Mouse (Mus musculus) embryonic fibroblast, embryonic 13.5 days (primary cell): ENCODE measurements around the gene Fxyd6. TPM values are rescaled to one million over a fixed set of nuclear protein-coding genes. Genes with fewer than 3 reads are reported as not detected.

ENCODE experiments used
- H3K27ac ChIP-seq: 2 replicates; pipeline ENCODE4 v1.5.1; 2012; ENCODE audit warnings: low read length, control low read depth, inconsistent platforms; ENCODE audit not compliant: insufficient read depth
- H3K4me1 ChIP-seq: 2 replicates; pipeline ENCODE4 v1.6.1; 2011; ENCODE audit warnings: low read length; ENCODE audit not compliant: control insufficient read depth, insufficient read depth
- H3K4me3 ChIP-seq: 2 replicates; pipeline ENCODE4 v1.5.1; 2011; ENCODE audit warnings: mild to moderate bottlenecking, control low read depth, low read length; ENCODE audit not compliant: insufficient read depth
- CTCF ChIP-seq: IDR thresholded peaks from 2 replicates; pipeline ENCODE4 v1.5.1; 2011; ENCODE audit warnings: mild to moderate bottlenecking, control low read depth, low read length, moderate library complexity, borderline replicate concordance; ENCODE audit not compliant: insufficient read depth
- POLR2A ChIP-seq: IDR thresholded peaks from 2 replicates; pipeline ENCODE4 v1.6.1; 2011; ENCODE audit warnings: low read depth, mild to moderate bottlenecking, control low read depth, low read length, moderate library complexity
- polyA plus RNA-seq: library from polyadenylated mRNA; stranded (reverse); fragments of >200 nt; gene quantifications from 2 replicates; pipeline ENCODE4 v1.2.4, GENCODE M21; 2011; ENCODE audit warnings: low read depth; ENCODE audit not compliant: missing spikeins, insufficient read length

The Fxyd6 gene
- polyA plus RNA-seq, 1 experiment: 20.6 TPM

DNA sequence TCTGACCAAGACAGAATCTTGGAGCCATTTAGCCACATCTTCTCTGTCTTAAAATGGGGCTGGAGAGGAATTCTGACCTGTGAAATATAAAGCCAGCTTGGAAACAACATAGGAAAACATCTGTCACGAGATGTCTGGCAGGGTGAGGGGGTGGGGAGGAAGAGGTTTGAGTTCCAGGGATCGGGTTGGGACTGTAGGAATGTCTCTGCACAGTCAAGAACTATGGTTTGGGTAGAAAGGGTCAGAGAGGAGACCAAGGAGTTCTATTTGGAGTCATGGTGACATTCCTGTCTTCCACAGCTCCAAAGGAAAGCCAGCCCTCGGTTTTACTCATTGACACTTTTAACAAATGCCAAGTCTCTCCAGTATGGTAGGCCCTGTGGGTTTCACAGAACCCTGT lies 3.9 kb downstream of the Fxyd6 start:
- Histone ChIP-seq H3K4me1 (no peaks in the 10 kb centered on the region), H3K27ac (no peak overlapping the region), H3K4me3 (no peak overlapping the region)
- no peak for TF ChIP-seq CTCF
- TF ChIP-seq POLR2A: no peak

DNA sequence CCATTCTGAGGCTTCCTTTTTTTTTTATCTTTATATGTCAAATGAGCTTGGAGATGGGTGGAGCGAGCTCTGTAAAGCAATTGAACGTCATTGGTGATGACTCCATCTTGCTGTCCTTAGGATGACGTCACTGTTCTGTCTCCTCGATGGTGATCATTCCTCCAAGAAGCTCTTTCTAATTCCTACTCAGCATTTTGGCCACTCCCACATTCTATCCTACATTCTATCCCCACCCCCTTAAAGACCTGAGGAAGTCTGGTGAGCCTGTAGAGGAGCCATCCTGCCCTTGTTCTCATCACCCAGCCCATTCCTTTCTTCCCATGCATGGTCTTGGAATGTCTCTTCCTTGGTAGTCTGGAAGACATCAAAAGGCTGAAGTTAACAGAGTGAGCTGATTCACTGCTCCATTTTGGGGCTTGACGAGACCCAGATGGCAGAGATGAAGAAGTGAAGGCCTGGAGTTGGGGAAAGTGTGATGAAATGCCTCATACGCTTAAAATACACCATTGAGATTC lies 5.1 kb downstream of the Fxyd6 start:
- H3K4me1 ChIP-seq: no peaks in the 10 kb centered on the region
- no peak overlapping the region for H3K4me3 ChIP-seq
- TF ChIP-seq CTCF: no peak
- no peak overlapping the region for H3K27ac ChIP-seq

DNA sequence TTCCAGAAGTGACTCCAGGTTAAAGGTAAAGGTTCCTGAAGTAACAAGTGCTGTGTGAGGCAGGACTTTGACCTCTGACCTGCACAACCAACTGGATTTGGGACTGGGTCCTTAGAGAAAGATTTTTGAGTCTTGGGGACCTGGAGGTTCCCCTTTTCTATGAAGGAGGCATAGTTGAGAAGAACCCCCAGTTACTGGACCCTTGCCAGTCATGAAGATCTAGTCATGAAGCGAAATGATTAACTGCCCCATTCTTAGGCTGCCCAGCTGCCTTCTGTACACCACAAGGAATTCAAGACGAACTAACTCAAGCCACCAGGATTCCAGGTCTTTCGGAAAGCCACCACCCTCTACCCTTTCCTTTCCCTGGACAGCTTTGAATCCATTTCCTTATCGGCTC lies 6.4 kb downstream of the Fxyd6 start:
- TF ChIP-seq POLR2A (no peak), CTCF (no peak)
- H3K4me3 ChIP-seq: no peak overlapping the region
- H3K27ac ChIP-seq: no peak overlapping the region
- no peaks in the 10 kb centered on the region for H3K4me1 ChIP-seq

DNA sequence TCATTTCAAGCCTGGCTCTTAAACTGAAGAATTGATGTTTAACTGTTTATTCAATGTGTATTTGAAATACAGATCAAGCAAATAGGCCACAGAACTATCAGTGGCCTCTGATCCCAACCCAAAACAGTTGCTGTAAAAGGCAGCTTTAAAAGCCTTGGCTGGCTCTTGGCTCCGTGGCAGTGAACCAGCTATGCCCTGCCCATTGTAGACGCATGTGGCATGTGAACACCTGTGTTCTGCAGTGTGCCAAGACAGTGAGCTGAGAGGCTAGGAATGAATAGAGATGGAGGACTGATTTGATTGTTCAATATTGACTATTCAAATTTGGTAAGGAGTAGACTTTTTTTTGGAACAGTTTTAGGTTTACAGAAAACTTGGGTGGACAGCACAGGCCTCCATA lies 6.9 kb downstream of the Fxyd6 start:
- no peak for TF ChIP-seq POLR2A
- TF ChIP-seq CTCF: no peak
- Histone ChIP-seq H3K27ac (no peak overlapping the region), H3K4me1 (no peaks in the 10 kb centered on the region), H3K4me3 (no peak overlapping the region)

DNA sequence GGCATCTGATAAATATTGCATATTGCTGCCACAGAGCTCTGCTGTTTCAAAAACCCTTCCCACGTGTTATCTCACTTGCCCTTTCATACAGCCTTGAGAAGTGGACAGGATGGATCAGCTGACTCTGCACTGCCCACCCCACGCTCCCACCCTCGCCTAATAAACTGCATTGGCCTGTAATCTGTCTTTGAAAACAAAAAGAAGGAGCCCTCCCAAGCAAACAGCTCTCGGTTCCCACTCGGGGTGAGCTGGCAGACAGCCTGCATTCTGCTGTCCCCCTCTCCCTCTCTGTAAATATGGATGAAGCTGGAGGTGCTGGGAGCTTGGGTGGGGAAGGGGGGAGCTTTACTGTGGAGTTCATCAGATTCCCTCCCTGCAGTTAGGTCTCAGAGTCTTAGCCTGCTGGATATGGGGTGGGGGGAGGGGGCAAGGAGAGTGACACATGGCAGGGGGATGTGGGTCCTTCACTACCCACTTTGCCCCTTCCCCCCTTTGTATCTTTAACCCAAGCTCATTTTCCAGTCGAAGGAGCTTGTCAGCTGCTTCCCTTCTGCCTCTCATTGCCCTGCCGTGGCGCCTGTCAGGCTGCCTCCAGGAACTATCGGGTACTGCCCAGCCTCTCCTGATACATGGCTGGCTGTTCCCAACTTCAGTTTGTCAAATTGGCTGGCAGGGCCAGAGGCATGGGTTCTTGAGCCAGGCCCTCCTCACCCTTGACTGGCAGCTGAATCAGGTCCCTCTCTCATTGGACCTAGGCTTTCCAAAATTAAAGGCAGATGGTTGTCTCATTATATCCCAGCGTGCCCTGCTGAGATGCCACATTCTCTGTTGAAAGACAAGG lies 10.6 kb downstream of the Fxyd6 start:
- Histone ChIP-seq H3K27ac (no peak overlapping the region), H3K4me1 (no peaks in the 10 kb centered on the region), H3K4me3 (no peak overlapping the region)
- TF ChIP-seq CTCF (no peak), POLR2A (no peak)

DNA sequence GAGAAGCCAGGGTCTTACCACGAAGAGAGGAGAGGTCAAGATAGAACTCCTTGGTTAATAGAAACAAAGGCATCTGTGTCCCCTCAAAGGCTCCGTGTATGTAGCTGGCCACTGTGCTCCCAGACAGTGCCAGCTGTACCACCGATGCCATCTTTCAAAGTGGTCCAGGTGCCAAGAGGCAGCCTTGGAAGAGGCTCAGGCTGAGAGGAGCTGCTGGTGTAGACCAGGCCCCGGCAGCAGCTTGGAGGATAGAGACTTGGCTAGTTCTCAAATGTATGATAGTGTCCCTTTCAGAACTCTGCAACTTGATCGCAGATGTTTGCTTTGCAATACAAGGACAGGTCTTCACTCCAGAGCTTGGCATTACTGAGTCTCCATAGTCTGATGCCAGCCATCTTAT lies 12.4 kb downstream of the Fxyd6 start:
- H3K4me1 ChIP-seq: no peaks in the 10 kb centered on the region
- H3K4me3 ChIP-seq: no peak overlapping the region
- no peak for TF ChIP-seq CTCF
- no peak for TF ChIP-seq POLR2A
- no peak overlapping the region for H3K27ac ChIP-seq

DNA sequence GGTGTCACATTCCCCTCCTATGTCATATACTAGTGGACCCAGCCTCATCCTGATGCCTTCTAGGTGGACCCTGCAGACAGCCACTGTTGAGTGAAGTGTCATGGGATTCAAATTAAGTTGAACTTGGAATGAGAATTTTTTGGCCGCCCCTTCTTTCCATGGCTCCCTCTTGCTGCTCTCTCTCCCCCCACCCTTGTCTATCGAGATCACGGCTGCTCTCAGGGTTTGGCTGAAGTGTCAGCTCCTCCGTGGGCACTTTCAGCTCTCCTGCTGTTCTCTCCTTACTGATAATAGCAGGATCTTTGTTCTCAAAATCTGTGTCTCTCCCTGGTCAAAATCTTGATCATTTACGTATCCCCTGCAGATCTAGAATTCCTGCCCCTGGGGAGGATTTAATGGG lies 12.8 kb downstream of the Fxyd6 start:
- Histone ChIP-seq H3K4me3 (no peak overlapping the region), H3K27ac (no peak overlapping the region), H3K4me1 (no peaks in the 10 kb centered on the region)
- TF ChIP-seq POLR2A (no peak), CTCF (no peak)

DNA sequence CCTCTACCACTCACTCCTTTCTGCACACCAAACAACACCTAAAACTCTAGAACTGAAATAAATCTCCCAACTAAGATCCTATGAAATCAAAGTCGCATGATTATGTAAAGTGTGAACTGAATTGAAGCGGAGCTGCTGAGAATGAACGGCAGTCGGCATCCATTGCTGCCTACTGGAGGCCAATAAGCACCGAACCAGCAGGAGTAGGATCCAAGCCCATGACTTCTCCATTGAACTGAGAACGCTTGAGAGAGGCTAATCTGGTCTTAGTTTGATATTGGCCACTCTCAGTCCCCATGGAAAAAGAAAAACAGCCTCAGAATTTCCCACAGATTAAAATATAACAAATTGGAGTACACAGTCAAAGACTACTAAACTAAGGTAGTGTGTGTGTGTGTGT lies 13.9 kb downstream of the Fxyd6 start:
- no peak overlapping the region for H3K4me3 ChIP-seq
- no peak overlapping the region for H3K27ac ChIP-seq
- H3K4me1 ChIP-seq: no peaks in the 10 kb centered on the region
- TF ChIP-seq CTCF (no peak), POLR2A (no peak)

DNA sequence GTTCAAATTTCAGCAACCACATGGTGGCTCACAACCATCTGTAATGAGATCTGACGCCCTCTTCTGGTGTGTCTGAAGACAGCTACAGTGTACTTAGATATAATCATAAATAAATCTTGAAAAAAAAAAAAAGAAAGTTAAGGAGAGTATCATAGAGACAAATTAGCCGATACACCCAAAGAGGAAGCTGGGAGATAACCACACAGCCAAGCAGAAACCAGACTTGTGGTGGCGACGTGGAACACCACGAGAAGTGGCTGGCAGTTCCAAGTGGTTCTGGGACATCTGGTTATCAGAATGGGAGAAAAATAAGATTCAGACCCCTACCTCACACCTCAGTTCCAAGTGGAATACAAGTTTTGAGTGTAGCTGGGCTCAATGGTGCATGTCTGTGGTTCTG lies 16.7 kb downstream of the Fxyd6 start:
- no peaks in the 10 kb centered on the region for H3K4me1 ChIP-seq
- no peak overlapping the region for H3K27ac ChIP-seq
- no peak overlapping the region for H3K4me3 ChIP-seq
- TF ChIP-seq CTCF: no peak
- TF ChIP-seq POLR2A: no peak

DNA sequence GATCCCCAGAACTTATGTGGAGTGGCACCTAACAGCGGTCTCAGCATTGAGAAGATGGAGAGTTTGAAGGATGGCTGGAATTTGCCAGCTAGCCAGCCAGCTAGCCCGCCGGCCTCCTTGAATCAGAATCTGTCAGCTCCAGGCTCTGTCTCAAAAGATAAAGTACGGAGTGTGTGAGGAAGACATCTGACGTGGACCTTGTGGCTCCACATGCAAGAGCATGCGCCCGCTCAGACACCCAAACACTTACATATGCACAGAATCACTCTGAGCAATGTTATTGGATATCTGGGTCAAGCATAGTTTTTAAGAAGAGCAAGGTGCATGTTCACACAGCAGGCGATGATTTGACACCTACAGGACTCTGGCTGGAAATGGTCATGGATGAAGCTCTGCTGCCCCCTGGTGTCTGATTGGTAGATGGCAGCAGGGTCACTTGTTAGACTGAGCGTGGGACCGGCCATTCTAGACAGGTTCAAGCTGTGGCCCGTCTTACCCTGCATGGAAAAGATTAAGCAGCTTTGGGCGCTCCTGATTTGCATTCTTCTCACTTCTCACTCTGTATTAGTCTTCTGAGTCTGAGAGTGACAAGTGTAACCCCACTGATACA lies 18.5 kb downstream of the Fxyd6 start:
- peak; percentile 90 for TF ChIP-seq CTCF
- no peak for TF ChIP-seq POLR2A
- H3K4me1 ChIP-seq: no peaks in the 10 kb centered on the region
- no peak overlapping the region for H3K27ac ChIP-seq
- no peak overlapping the region for H3K4me3 ChIP-seq
